Mouse (Mus musculus): Measurements from ENCODE around the gene Cbfa2t3. TPM values are rescaled to one million over a fixed set of nuclear protein-coding genes. Genes with fewer than 3 reads are reported as not detected.
A peak's percentile ranks its signal among the peaks of the same experiment; 100 is the strongest.

Cbfa2t3 gene
- total RNA-seq, 2 experiments from 2014 or later = 19.7 to 23.0 TPM

- intact Hi-C loops (cut with DNase I) = no loop called here
Measured at GRCm38 (mm10) chr8:122620446-122620845, 78.5 kb downstream of the Cbfa2t3 start.

DNA sequence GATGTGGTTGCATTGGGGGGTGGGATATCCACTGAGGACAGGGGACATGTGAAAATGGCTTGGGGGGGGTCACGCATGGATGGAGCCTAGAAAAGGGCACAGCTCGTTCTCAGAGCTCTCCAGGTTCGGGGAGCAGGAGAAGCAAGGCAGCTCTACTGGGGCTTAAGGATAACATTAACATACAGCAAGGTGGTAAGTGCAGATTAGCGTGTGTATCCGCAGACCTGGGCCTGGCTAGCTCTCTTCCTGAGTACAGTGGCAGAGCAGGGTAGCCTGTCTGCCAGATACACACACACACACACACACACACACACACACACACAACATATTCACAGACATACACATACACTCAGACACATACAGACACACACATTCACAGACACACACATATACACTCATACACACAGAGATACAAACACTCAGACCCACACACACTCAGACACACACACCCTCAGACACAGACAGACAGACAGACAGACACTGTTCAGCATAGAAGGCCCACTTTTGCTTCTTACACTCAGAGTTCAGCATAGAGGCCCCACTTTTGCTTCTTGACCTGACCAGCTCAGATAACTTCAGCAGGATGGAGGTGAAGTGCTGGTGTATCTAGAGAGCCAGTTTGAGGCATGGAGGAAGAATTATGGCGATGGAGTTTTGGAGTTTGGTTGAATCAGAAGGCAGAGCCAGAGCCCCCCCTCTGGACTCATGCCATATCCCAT, 80.1 kb downstream of the Cbfa2t3 start:
- intact Hi-C loops (cut with DNase I) = loop anchor here (1.0 to 2.0 kb wide), 2 partner anchors 60 to 211 kb away; no protein-coding TSS in a partner anchor
- DNase-seq = no peak

More at GRCm38 (mm10) chr8:122620446-122620845, 78.5 kb downstream of the Cbfa2t3 start:
- DNase-seq = no peak

DNA sequence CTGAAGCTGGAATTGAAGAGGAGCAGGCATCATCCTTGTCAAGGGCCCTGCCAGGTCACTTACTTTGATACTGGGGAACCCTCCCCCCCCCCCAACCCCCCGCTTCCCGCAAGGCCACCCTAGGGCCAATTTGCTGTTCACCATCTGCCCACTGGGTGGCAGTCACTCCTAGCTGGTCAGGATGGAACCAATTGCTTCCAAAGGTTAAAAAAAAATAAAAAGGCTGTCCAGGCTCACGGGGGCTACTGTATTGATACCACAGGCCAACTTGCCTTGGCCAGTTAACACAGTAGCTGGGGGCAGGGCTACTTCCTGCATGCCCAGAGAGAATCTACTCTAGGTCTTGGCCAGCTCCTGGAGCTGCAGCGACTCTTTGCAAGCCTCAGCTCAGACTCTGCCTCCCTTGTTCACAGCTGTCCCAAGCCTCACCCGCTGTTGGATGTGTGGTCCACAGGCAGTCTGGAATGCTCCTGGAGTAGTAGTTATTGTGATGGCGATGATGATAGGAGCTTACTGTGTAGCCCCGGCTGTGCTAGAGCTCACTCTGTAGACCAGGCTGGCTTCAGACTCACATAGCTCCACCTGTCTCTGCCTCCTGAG, 80.9 kb downstream of the Cbfa2t3 start:
- intact Hi-C loops (cut with DNase I) = loop anchor here (1.0 to 2.0 kb wide), 3 partner anchors 61 to 212 kb away; no protein-coding TSS in a partner anchor

GRCm38 (mm10) chr8:122616181-122616905, 82.6 kb downstream of the Cbfa2t3 start:
- intact Hi-C loops (cut with DNase I) = loop anchor here (2.0 kb wide), 1 partner anchor 116 kb away; no protein-coding TSS in a partner anchor
- DNase-seq = no peak

More for the DNA sequence above, 80.9 kb downstream of the Cbfa2t3 start:
- DNase-seq = peak; percentile 87 to 91

DNA sequence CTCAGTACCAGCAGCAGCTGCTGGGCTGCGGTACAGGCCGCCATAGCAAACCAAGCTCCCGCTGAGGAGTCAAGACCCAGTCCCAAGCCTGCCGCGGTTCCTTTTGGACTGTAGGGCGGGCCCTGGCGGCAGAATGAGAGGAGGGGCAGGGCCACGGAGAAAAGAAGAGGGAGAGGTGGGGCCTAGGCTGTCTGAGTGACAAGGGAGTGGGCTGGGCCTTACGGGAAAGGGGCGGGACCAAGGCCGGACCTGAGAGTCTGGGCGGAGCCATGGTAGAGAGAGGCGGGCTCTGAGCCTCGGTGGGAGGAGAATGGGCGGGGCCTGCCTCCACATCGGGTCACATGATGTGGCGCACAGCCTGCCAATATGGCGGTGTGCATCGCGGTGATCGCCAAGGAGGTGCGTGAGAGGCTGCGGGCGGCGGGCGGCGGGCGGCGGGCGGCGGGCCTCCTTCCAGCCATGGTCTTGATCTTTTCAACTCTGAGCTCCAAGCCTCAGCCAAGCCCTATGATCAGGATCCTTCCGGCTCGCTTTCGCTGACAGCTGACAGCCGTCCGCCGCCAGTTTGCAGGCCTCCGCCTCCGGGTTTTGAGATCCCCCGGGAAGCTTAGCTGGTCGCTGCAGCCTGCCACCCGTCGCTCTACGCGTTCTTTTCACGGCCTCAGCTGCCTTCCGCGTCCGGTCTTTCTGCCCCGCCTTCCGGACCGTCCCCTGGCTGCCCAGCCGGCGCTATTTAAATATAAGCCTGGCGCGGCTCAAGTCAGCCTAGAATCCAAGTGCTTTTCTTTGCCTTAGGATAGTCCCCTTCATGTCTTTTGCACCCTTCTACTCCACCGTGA, 87.4 kb downstream of the Cbfa2t3 start, which contains the start of the genes Galns and Trappc2l:
TSS of gene Galns (minus strand) at position 169 of the 839 bp plus-strand sequence.
TSS of gene Trappc2l (plus strand) at position 346 of the 839 bp plus-strand sequence.
- intact Hi-C loops (cut with DNase I) = loop anchor here (2.0 kb wide), 1 partner anchor 37 kb away; no protein-coding TSS in a partner anchor
- DNase-seq = peak; percentile 94 to 96

- DNase-seq = no peak
- intact Hi-C loops (cut with DNase I) = loop anchor here (2.0 kb wide), 1 partner anchor 36 kb away; no protein-coding TSS in a partner anchor
Measured at GRCm38 (mm10) chr8:122610612-122611277, 88.2 kb downstream of the Cbfa2t3 start.

- intact Hi-C loops (cut with DNase I) = loop anchor here (2.0 kb wide), 1 partner anchor 35 kb away; no protein-coding TSS in a partner anchor
- no peak for DNase-seq
Measured at GRCm38 (mm10) chr8:122610209-122610608, 88.7 kb downstream of the Cbfa2t3 start.

DNA sequence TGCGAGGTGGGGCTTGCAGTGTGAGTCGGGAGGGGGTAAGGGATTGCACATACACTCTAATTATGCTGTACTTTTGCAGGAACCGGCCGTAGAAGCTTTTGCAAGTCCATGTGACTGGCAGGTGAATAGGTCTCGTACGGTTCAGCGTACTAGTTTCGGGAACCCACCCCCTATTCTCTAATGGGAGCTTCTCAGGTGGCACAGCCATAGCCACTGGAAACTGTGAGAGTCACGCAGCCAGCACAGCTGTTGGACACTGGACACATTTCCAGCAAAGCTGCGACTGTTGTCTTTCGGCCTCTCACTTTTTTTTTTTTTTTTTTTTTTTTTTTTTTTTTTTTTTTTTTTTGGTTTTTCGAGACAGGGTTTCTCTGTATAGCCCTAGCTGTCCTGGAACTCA, 92.1 kb downstream of the Cbfa2t3 start:
- intact Hi-C loops (cut with DNase I) = no loop called here

GRCm38 (mm10) chr8:122605367-122605766, 93.5 kb downstream of the Cbfa2t3 start:
- DNase-seq = no peak
- intact Hi-C loops (cut with DNase I) = no loop called here

More for the DNA sequence above, 92.1 kb downstream of the Cbfa2t3 start:
- no peak for DNase-seq

- no peak for DNase-seq
- intact Hi-C loops (cut with DNase I) = no loop called here
Measured at GRCm38 (mm10) chr8:122604640-122605039, 94.3 kb downstream of the Cbfa2t3 start.

- intact Hi-C loops (cut with DNase I) = no loop called here
- no peak for DNase-seq
Measured at GRCm38 (mm10) chr8:122600666-122601065, 98.2 kb downstream of the Cbfa2t3 start.

- DNase-seq = no peak
- intact Hi-C loops (cut with DNase I) = no loop called here
Measured at GRCm38 (mm10) chr8:122596031-122596430, 102.9 kb downstream of the Cbfa2t3 start.

- intact Hi-C loops (cut with DNase I) = no loop called here
Measured at GRCm38 (mm10) chr8:122593783-122594507, 105.0 kb downstream of the Cbfa2t3 start.

DNA sequence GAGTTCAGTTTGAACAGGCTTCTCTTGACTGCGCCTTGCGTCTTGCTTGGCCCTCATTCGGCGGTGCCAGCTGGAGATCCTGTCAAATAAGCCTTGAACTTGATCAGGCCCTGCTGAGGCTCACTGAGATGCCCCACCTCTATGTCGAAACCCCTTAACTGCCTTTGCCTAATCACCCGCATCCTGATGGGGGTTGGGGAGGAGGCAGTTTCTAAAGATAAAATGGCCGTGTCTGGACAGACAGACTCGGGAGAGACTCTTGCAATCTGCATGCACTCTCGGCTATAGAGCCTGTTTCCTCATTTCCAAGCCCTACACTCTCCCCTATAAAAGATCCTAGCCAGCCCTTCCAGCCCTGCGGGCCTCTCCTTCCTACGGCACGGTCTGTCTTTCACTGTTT, 105.7 kb downstream of the Cbfa2t3 start:
- no peak for DNase-seq
- intact Hi-C loops (cut with DNase I) = no loop called here

More at GRCm38 (mm10) chr8:122593783-122594507, 105.0 kb downstream of the Cbfa2t3 start:
- DNase-seq = no peak

GRCm38 (mm10) chr8:122586749-122587148, 112.2 kb downstream of the Cbfa2t3 start:
- DNase-seq = no peak
- intact Hi-C loops (cut with DNase I) = no loop called here

DNA sequence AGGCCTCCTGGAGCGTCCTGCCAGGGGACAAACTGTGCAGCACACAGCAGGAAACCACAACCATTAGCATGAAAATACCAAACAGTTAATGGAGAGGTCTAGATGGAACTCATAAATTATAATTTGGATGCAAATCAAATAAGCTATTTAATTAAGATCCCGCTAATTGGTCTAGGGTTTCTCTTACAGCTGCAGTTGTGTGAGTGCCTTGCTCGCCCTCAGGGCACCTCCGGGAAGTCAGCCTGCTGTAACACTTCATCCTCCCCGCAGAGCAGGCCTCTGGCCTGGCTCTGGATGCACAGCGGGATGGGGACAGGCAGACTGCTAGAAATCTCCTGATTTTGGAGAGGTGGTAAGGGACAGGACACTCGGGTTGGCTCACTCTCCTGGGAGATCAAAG, 112.7 kb downstream of the Cbfa2t3 start:
- no peak for DNase-seq
- intact Hi-C loops (cut with DNase I) = no loop called here

- no peak for DNase-seq
- intact Hi-C loops (cut with DNase I) = no loop called here
Measured at GRCm38 (mm10) chr8:122585411-122585891, 113.5 kb downstream of the Cbfa2t3 start.

GRCm38 (mm10) chr8:122584981-122585380, 113.9 kb downstream of the Cbfa2t3 start:
- intact Hi-C loops (cut with DNase I) = no loop called here
- no peak for DNase-seq

Data from heart, postnatal 36 days (tissue).